ENCODE assay signal across 7 mouse cellular contexts in the genomic region with DNA sequence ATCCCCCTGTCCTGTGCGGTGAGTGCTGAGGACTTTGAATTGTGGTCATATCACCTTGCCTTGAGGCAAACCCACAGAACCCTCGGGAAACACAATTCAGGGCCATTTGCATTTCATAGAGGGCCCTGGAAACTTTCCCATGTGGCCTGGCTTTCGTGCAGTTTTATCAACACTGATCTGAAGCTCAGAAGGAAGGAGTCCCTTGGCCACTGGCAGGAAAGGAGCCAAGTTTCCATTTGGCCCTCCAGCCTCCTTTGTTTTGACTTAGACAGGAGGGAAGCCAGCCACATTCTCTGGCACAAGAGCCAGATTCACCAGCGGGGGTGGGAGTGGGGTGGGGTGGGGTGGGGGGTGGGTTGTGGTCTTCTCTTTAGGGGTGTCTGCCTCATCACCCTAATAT. TPM values are rescaled to one million over a fixed set of nuclear protein-coding genes. Genes with fewer than 3 reads are reported as not detected.
DNase-seq lines count a peak whose midpoint lies in the region; ATAC-seq lines count a peak whose summit lies in the region.

No protein-coding gene starts in this region.

- no peak for ATAC-seq in neural tube, embryonic 13.5 days (ENCODE audit: low read depth)
- ATAC-seq in intestine, embryonic 16.5 days, result 0 out of 2 replicates have a peak, but pooled peaks have one; percentile 40
- ATAC-seq in megakaryocyte progenitor cell, adult 5-6 weeks (replicated peaks; ENCODE audit: poor library complexity), result peak; percentile 32

- H3K9me3 ChIP-seq in neural tube, embryonic 13.5 days, result no peaks in the 10 kb centered on the region
- no peaks in the 10 kb centered on the region for H3K9me3 ChIP-seq in intestine, embryonic 16.5 days (ENCODE audit: control insufficient read depth, low read length)

- no peak overlapping the region for H3K9ac ChIP-seq in neural tube, embryonic 13.5 days
- H3K9ac ChIP-seq in intestine, embryonic 16.5 days (ENCODE audit: low read depth, low read length), result no peak overlapping the region

- peaks cover 13% of the 10 kb centered on the region; the same call in 1 of the 2 replicates for H3K4me1 ChIP-seq in neural tube, embryonic 13.5 days (replicated peaks)
- peaks cover 5% of the 10 kb centered on the region for H3K4me1 ChIP-seq in intestine, embryonic 16.5 days (ENCODE audit: control insufficient read depth, insufficient read depth, low read length)

- H3K36me3 ChIP-seq in neural tube, embryonic 13.5 days, result no peaks in the 10 kb centered on the region
- no peaks in the 10 kb centered on the region for H3K36me3 ChIP-seq in intestine, embryonic 16.5 days (ENCODE audit: control insufficient read depth, insufficient read depth, low read length)

- DNase-seq in neural tube, embryonic 10.5 days (ENCODE audit: extremely low spot score, low spot score), result no peak
- peak; percentile 36 for DNase-seq in gastrocnemius, postnatal 10 days
- DNase-seq in thymus, postnatal 25 days, result no peak
- DNase-seq in thymus, postnatal 14 days, result no peak

- H3K27ac ChIP-seq in neural tube, embryonic 13.5 days (replicated peaks), result 0 out of 2 replicates have a peak overlapping the region, but pooled peaks have one; percentile 2
- no peak overlapping the region for H3K27ac ChIP-seq in intestine, embryonic 16.5 days (ENCODE audit: low read length)

- 35% methylated on average over 4 of the region's 4 CpGs for WGBS in neural tube, embryonic 13.5 days
- 19% methylated on average over 4 of the region's 4 CpGs for WGBS in intestine, embryonic 16.5 days

- no peak overlapping the region for H3K4me2 ChIP-seq in neural tube, embryonic 13.5 days
- H3K4me2 ChIP-seq in intestine, embryonic 16.5 days (ENCODE audit: low read depth, low read length), result no peak overlapping the region

- no peaks in the 10 kb centered on the region for H3K27me3 ChIP-seq in neural tube, embryonic 13.5 days
- H3K27me3 ChIP-seq in intestine, embryonic 16.5 days (replicated peaks; ENCODE audit: control insufficient read depth, insufficient read depth, low read length), result no peaks in the 10 kb centered on the region

- no peak overlapping the region for H3K4me3 ChIP-seq in neural tube, embryonic 13.5 days
- no peak overlapping the region for H3K4me3 ChIP-seq in intestine, embryonic 16.5 days (ENCODE audit: low read length)

RNA-seq across cellular contexts. Expression of a gene that starts 41.4 kb away (rescaled TPM):
- polyA plus RNA-seq in neural tube, embryonic 13.5 days (2015; fragmentation: Nextera tagmentation; extraction: Ambion mirVana), result 28.5 and 29.0 TPM in 2 replicates
- total RNA-seq in gastrocnemius, postnatal 10 days (2021), result 1 to 10 TPM; 3.5 to 5.0 TPM
- polyA plus RNA-seq in intestine, embryonic 16.5 days (2015; fragmentation: Nextera tagmentation; extraction: Ambion mirVana), result 9.5 and 10.4 TPM in 2 replicates
- 4.0 and 5.4 TPM in 2 replicates for total RNA-seq in megakaryocyte progenitor cell, adult 5-6 weeks (2015)
- 8.7 and 9.0 TPM in 2 replicates for total RNA-seq in megakaryocyte progenitor cell, adult 5-6 weeks (2017)
